ENCODE assay signal across 21 mouse cellular contexts in the genomic region with DNA sequence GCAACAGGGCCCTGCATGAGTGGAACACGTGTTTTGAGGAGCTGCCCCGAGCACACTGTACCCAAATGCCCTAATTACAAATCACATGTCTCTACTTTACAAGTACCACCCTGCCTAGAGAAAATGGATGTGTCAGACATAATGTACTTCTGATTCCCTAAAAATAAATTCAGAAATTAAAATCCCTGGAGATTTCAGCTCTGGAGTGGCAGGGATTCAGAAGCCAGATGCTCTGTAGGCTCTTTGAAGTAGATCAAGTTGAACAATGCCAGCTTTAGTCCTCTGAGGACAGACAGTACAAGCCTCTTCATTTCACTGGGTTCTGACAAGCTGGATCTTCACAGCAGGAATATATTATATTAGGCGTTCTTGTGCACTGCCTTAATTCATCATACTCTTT.
DNase-seq lines count a peak whose midpoint lies in the region; ATAC-seq lines count a peak whose summit lies in the region.
"Had no signal": no experiment of that assay in that cellular context is flagged by ENCODE, and none has a peak within 500 bp of the region (broad histone marks: within the 10 kb centered on the region; RNA-seq: fewer than 3 reads in every experiment).

No protein-coding gene starts in this region.

- H3K9ac ChIP-seq in forebrain, embryonic 13.5 days = no peak overlapping the region
- no peak overlapping the region for H3K9ac ChIP-seq in forebrain, embryonic 16.5 days (replicated peaks; ENCODE audit: low read depth, low read length)
- H3K9ac ChIP-seq in midbrain, embryonic 16.5 days (ENCODE audit: low read depth, low read length) = no peak overlapping the region
- H3K9ac ChIP-seq: embryonic facial prominence, embryonic 15.5 days; liver, embryonic 13.5 days had no signal

- no peaks in the 10 kb centered on the region for H3K36me3 ChIP-seq in forebrain, embryonic 13.5 days (ENCODE audit: poor library complexity, severe bottlenecking)
- no peaks in the 10 kb centered on the region for H3K36me3 ChIP-seq in forebrain, embryonic 16.5 days (ENCODE audit: control insufficient read depth, insufficient read depth)
- no peaks in the 10 kb centered on the region for H3K36me3 ChIP-seq in midbrain, embryonic 16.5 days (ENCODE audit: control insufficient read depth, insufficient read depth, low read length)
- no peaks in the 10 kb centered on the region for H3K36me3 ChIP-seq in midbrain, embryonic 10.5 days
- H3K36me3 ChIP-seq: embryonic facial prominence, embryonic 15.5 days; liver, embryonic 13.5 days had no signal

- peak; percentile 28 to 72 for DNase-seq in layer of hippocampus, adult 18-20 months (ENCODE audit: low spot score in 2 of 2)
- DNase-seq in layer of hippocampus, adult 9-10 months (ENCODE audit: low spot score) = no peak
- no peak for DNase-seq in midbrain, embryonic 10.5 days (ENCODE audit: low spot score)
- peak; percentile 77 for DNase-seq in telencephalon, adult 2 months (ENCODE audit: low read depth, low spot score)
- DNase-seq: adrenal gland, postnatal 14 days; cerebellum, adult 9-11 months; gastrocnemius, postnatal 14 days; heart, adult 11 months; kidney, adult 9 months; kidney, postnatal 25 days; liver, embryonic 13.5 days; lung, adult 2 months had no signal

- no peak overlapping the region for H3K27ac ChIP-seq in forebrain, embryonic 13.5 days
- H3K27ac ChIP-seq in forebrain, embryonic 16.5 days (ENCODE audit: low read length) = no peak overlapping the region
- H3K27ac ChIP-seq in midbrain, embryonic 16.5 days (ENCODE audit: low read length) = no peak overlapping the region
- no peak overlapping the region for H3K27ac ChIP-seq in midbrain, embryonic 10.5 days (replicated peaks)
- H3K27ac ChIP-seq: embryonic facial prominence, embryonic 15.5 days; liver, embryonic 13.5 days; stomach, postnatal 0 days had no signal

- no peak overlapping the region for H3K4me3 ChIP-seq in forebrain, embryonic 13.5 days
- no peak overlapping the region for H3K4me3 ChIP-seq in forebrain, embryonic 16.5 days (replicated peaks; ENCODE audit: low read length)
- no peak overlapping the region for H3K4me3 ChIP-seq in midbrain, embryonic 16.5 days (ENCODE audit: low read depth, low read length)
- no peak overlapping the region for H3K4me3 ChIP-seq in midbrain, embryonic 10.5 days
- H3K4me3 ChIP-seq: embryonic facial prominence, embryonic 15.5 days; liver, embryonic 13.5 days had no signal

- 77% methylated on average over 3 of the region's 3 CpGs for WGBS in forebrain, embryonic 13.5 days
- WGBS in forebrain, embryonic 16.5 days = 77% methylated on average over 3 of the region's 3 CpGs
- WGBS in midbrain, embryonic 16.5 days = 48% methylated on average over 3 of the region's 3 CpGs
- 85% methylated on average over 3 of the region's 3 CpGs for WGBS in midbrain, embryonic 10.5 days

- no peaks in the 10 kb centered on the region for H3K27me3 ChIP-seq in forebrain, embryonic 13.5 days
- no peaks in the 10 kb centered on the region for H3K27me3 ChIP-seq in forebrain, embryonic 16.5 days (replicated peaks; ENCODE audit: control insufficient read depth, insufficient read depth, low read length)
- H3K27me3 ChIP-seq in midbrain, embryonic 16.5 days (ENCODE audit: control insufficient read depth, insufficient read depth, low read depth, low read length) = no peaks in the 10 kb centered on the region
- no peaks in the 10 kb centered on the region for H3K27me3 ChIP-seq in midbrain, embryonic 10.5 days (ENCODE audit: low read depth, poor library complexity, severe bottlenecking)
- H3K27me3 ChIP-seq: embryonic facial prominence, embryonic 15.5 days; liver, embryonic 13.5 days had no signal

- H3K9me3 ChIP-seq in forebrain, embryonic 13.5 days (replicated peaks) = no peaks in the 10 kb centered on the region
- H3K9me3 ChIP-seq in forebrain, embryonic 16.5 days (ENCODE audit: control insufficient read depth, low read length) = no peaks in the 10 kb centered on the region
- no peaks in the 10 kb centered on the region for H3K9me3 ChIP-seq in midbrain, embryonic 16.5 days (replicated peaks; ENCODE audit: control insufficient read depth, low read length, poor library complexity, severe bottlenecking)
- no peaks in the 10 kb centered on the region for H3K9me3 ChIP-seq in midbrain, embryonic 10.5 days (replicated peaks)
- H3K9me3 ChIP-seq: embryonic facial prominence, embryonic 15.5 days; liver, embryonic 13.5 days had no signal

- peak; percentile 33; the same call in 1 of the 2 replicates for ATAC-seq in forebrain, embryonic 13.5 days
- ATAC-seq in forebrain, embryonic 16.5 days = no peak
- peak; percentile 39; the same call in 1 of the 2 replicates for ATAC-seq in midbrain, embryonic 16.5 days
- no peak for ATAC-seq in CD4-positive, CD25-positive, alpha-beta regulatory T cell, adult 4 months
- ATAC-seq: hindbrain, embryonic 16.5 days; intestine, embryonic 16.5 days had no signal

- H3K4me1 ChIP-seq in forebrain, embryonic 13.5 days = no peaks in the 10 kb centered on the region
- H3K4me1 ChIP-seq in forebrain, embryonic 16.5 days (replicated peaks; ENCODE audit: control insufficient read depth, insufficient read depth, low read length) = no peaks in the 10 kb centered on the region
- H3K4me1 ChIP-seq in midbrain, embryonic 16.5 days (ENCODE audit: control insufficient read depth, insufficient read depth, low read length) = no peaks in the 10 kb centered on the region
- no peaks in the 10 kb centered on the region for H3K4me1 ChIP-seq in midbrain, embryonic 10.5 days
- H3K4me1 ChIP-seq: embryonic facial prominence, embryonic 15.5 days; liver, embryonic 13.5 days had no signal

- no peak overlapping the region for H3K4me2 ChIP-seq in forebrain, embryonic 13.5 days
- no peak overlapping the region for H3K4me2 ChIP-seq in forebrain, embryonic 16.5 days (ENCODE audit: low read length)
- no peak overlapping the region for H3K4me2 ChIP-seq in midbrain, embryonic 16.5 days (ENCODE audit: low read length)
- H3K4me2 ChIP-seq: embryonic facial prominence, embryonic 15.5 days; heart, embryonic 11.5 days; liver, embryonic 13.5 days had no signal

Comparison
In these comparisons a context has a peak if more than half of its experiments do, and no peak if none do; other contexts are left out.
1. ATAC-seq: peak in forebrain, embryonic 13.5 days (single experiment) and midbrain, embryonic 16.5 days (single experiment); none in forebrain, embryonic 16.5 days (single experiment) and CD4-positive, CD25-positive, alpha-beta regulatory T cell, adult 4 months (single experiment).
2. DNase-seq: peak in layer of hippocampus, adult 18-20 months (2 of 2) and telencephalon, adult 2 months (single experiment); none in layer of hippocampus, adult 9-10 months (single experiment) and midbrain, embryonic 10.5 days (single experiment).